Mouse (Mus musculus) G1E (cell line): ENCODE results near the gene Trp53tg5. TPM values are rescaled to one million over a fixed set of nuclear protein-coding genes. Genes with fewer than 3 reads are reported as not detected.

Experiments
- ATAC-seq: 2 replicates; pipeline ENCODE4 v1.8.0; 2016; ENCODE audit warnings: mild to moderate bottlenecking; ENCODE audit not compliant: insufficient number of reproducible peaks, poor library complexity, low FRiP score, severe bottlenecking; ENCODE audit errors: extremely low read depth
- DNase-seq: peaks from one replicate; pipeline ENCODE4 v3.0.0; 2012; ENCODE audit warnings: low spot score
- H3K27me3 ChIP-seq: 2 replicates; pipeline ENCODE4 v1.6.1; 2012; ENCODE audit warnings: mild to moderate bottlenecking, low read length, inconsistent platforms; ENCODE audit not compliant: insufficient read depth
- H3K36me3 ChIP-seq: replicated peaks from 2 replicates; pipeline ENCODE3; 2012; ENCODE audit warnings: mild to moderate bottlenecking, inconsistent platforms
- H3K4me1 ChIP-seq: 2 replicates; pipeline ENCODE4 v1.6.1; 2012; ENCODE audit warnings: low read depth, low read length, inconsistent platforms, mixed read lengths; ENCODE audit not compliant: insufficient read depth
- H3K4me3 ChIP-seq: 2 replicates; pipeline ENCODE4 v1.5.1; 2012; ENCODE audit warnings: low read depth, mild to moderate bottlenecking, inconsistent platforms, low read length, moderate library complexity, mixed read lengths
- H3K9me3 ChIP-seq: replicated peaks from 2 replicates; pipeline ENCODE4 v1.6.1; 2012; ENCODE audit warnings: inconsistent platforms
- CTCF ChIP-seq: IDR thresholded peaks from 2 replicates; pipeline ENCODE4 v1.5.1; 2012; ENCODE audit warnings: low read depth, low read length, inconsistent platforms, mixed read lengths
- GATA1 ChIP-seq: IDR thresholded peaks from 2 replicates; pipeline ENCODE4 v1.6.1; 2012; ENCODE audit warnings: borderline replicate concordance, low read length, inconsistent platforms, mixed read lengths
- GATA2 ChIP-seq: IDR thresholded peaks from 2 replicates; pipeline ENCODE4 v1.6.1; 2012; ENCODE audit warnings: low read depth, low read length, inconsistent platforms, borderline replicate concordance
- POLR2AphosphoS5 ChIP-seq: IDR thresholded peaks from 2 replicates; pipeline ENCODE4 v1.6.1; 2012; ENCODE audit warnings: low read depth, low read length, inconsistent platforms; ENCODE audit not compliant: insufficient replicate concordance
- TAL1 ChIP-seq: conservative IDR thresholded peaks from 2 replicates; pipeline ENCODE4 v1.6.1; 2012; ENCODE audit warnings: low read depth, low read length, inconsistent platforms, mixed read lengths
- polyA plus RNA-seq: library from polyadenylated mRNA; stranded (reverse); fragments of >175 nt; gene quantifications from 2 replicates; pipeline ENCODE4 v1.2.3, GENCODE M21; 2012
- total RNA-seq, 2 experiments: library from RNA; stranded (forward) in 1 of 2; stranded (reverse) in 1 of 2; fragments of 200-1000 nt in 1 of 2; fragments of >200 nt in 1 of 2; fragmentation: Nextera tagmentation in 1 of 2; gene quantifications; 2 replicates each; pipeline ENCODE4 v1.2.3; 2014 to 2017

The Trp53tg5 gene
- not detected in 2 replicates for total RNA-seq (2014; fragmentation: Nextera tagmentation)
- 0.29 TPM in 1 of 2 replicates, not detected in the other for total RNA-seq (2017)
- not detected in 2 replicates for polyA plus RNA-seq

DNA sequence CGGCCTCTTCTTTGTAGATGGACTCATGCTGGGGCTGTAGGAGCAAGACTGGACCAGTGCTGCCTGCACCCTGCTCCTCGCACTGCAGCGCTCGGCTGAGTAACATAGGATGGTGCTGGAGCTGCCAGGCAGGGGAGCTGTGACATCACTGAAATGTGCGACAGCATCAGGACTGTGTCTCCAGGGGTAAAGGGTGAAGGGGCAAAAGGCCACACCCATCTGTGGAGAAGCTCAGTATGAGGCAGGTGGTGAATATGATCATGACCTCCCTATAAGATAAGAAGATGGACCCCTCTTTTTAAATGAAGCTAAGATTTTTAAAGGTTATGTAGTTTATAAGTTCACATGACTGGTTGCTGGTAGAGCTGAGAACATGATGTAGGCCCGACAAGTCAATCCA is at the start of gene Trp53tg5:
Trp53tg5 (minus strand) TSS at position 101 of the 400 bp plus-strand sequence.
- TF ChIP-seq GATA2, result no peak
- TF ChIP-seq CTCF, result no peak
- TF ChIP-seq TAL1, result no peak
- no peak for TF ChIP-seq GATA1
- TF ChIP-seq POLR2AphosphoS5, result no peak
- Histone ChIP-seq H3K9me3 (no peaks in the 10 kb centered on the region), H3K36me3 (peaks cover 82% of the 10 kb centered on the region), H3K4me3 (no peak within 1 kb of the TSS), H3K27me3 (no peaks in the 10 kb centered on the region), H3K4me1 (peaks cover 24% of the 10 kb centered on the region)
- no peak for DNase-seq
- no peak for ATAC-seq

DNA sequence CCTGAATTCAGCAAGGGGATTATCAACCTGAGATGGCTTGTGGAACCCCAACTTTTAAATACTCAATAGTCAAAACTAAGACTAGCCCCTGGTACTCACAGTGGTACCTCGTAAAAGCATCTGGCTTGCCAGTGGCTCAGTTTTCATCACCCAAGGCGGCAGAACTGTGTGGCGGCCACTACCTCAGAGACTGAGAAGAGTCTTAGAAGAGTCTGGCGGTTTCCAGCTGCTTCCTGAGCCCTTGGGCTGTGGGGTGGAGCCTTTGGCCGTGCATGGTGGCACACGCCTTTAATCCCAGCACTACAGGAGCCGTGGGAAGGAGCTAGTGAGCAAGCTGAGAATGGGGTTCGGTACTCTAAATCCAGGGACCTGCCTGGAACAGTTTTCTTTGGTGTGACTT is 48.8 kb upstream of the Trp53tg5 start:
- no peak overlapping the region for H3K4me3 ChIP-seq
- TF ChIP-seq CTCF, result no peak
- no peak for TF ChIP-seq GATA1
- TF ChIP-seq GATA2, result no peak
- no peak for TF ChIP-seq TAL1
- no peak for TF ChIP-seq POLR2AphosphoS5

DNA sequence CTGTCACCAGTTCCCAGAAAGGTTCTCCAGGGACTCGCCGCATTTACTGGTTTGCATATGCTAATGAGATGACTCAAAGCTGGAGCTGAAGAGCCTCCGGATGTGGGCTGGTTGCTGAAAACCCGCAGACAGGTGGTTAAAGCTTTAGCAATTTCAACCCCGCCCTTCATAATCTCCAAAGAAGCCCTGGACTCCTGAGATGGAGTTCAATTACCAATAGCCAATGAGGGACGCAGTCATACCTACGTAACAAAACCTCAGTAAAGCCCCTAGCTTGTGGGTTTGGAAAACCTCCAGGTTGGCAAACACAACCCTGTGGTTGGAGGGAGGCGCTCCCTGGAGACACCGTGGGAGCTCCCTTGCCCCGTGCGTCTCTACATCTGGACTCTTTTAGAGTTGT is 48.3 kb upstream of the Trp53tg5 start:
- DNase-seq (peak; percentile 12), ATAC-seq (no peak)
- Histone ChIP-seq H3K4me1 (no peaks in the 10 kb centered on the region; the same call in 1 of the 2 replicates), H3K4me3 (no peak overlapping the region), H3K36me3 (no peaks in the 10 kb centered on the region), H3K27me3 (peaks cover 22% of the 10 kb centered on the region), H3K9me3 (peaks cover 6% of the 10 kb centered on the region)
- TF ChIP-seq CTCF (no peak), GATA2 (no peak)

More for the DNA sequence above, 48.8 kb upstream of the Trp53tg5 start:
- Histone ChIP-seq H3K36me3 (no peaks in the 10 kb centered on the region), H3K9me3 (peaks cover 7% of the 10 kb centered on the region), H3K27me3 (peaks cover 22% of the 10 kb centered on the region), H3K4me1 (no peaks in the 10 kb centered on the region; the same call in 1 of the 2 replicates)
- ATAC-seq (no peak), DNase-seq (no peak)

DNA sequence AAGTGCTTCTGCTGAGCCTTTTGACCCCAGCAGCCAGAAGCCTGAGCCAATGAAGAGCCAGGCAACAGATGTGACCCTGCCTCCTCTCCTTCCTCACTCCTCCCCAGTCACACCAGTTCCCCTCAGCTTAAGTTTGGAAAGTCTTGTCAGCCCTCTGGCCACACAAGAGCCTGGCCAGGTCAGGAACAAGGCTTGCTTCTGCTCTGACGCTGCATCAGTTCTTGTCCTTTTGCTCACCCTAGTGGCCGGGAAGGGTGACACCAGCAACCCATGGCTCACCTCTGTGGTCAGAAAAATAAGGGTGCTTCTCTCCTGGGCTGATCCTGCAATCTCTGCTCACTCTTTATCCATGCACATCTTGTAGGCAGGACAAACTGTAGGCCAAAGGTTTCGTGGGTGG is 47.3 kb upstream of the Trp53tg5 start:
- Histone ChIP-seq H3K36me3 (no peaks in the 10 kb centered on the region), H3K4me1 (peaks cover 5% of the 10 kb centered on the region; the same call in 1 of the 2 replicates), H3K9me3 (no peaks in the 10 kb centered on the region; the same call in 1 of the 2 replicates), H3K27me3 (peaks cover 27% of the 10 kb centered on the region), H3K4me3 (no peak overlapping the region)
- DNase-seq (peak; percentile 55), ATAC-seq (peak; percentile 59; the same call in 1 of the 2 replicates)
- peak; percentile 4; the same call in 1 of the 2 replicates for TF ChIP-seq CTCF
- no peak for TF ChIP-seq POLR2AphosphoS5

DNA sequence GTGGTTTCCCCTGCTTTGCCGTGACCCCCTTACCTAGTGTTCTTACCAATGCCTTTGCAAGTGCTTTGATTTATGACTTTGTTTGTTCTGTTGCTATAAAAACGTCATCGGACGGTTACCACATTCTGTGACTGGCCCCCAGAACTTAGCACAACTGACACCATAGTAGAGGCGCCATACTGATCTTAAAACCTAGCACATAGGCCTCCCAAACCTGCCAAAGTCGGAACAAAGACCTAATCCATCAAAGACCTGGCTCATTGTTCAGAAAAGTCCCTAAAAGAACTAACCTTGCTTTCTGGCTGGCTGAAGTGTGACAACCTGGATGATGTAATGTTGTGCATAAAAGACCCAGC is 45.6 kb upstream of the Trp53tg5 start:
- H3K9me3 ChIP-seq, result no peaks in the 10 kb centered on the region; the same call in 1 of the 2 replicates
- H3K36me3 ChIP-seq, result no peaks in the 10 kb centered on the region
- TF ChIP-seq TAL1 (no peak), POLR2AphosphoS5 (no peak), GATA2 (no peak), GATA1 (no peak), CTCF (no peak)
- ATAC-seq (no peak), DNase-seq (no peak)
- H3K4me3 ChIP-seq, result no peak overlapping the region
- H3K27me3 ChIP-seq, result peaks cover 31% of the 10 kb centered on the region
- H3K4me1 ChIP-seq, result peaks cover 5% of the 10 kb centered on the region; the same call in 1 of the 2 replicates

DNA sequence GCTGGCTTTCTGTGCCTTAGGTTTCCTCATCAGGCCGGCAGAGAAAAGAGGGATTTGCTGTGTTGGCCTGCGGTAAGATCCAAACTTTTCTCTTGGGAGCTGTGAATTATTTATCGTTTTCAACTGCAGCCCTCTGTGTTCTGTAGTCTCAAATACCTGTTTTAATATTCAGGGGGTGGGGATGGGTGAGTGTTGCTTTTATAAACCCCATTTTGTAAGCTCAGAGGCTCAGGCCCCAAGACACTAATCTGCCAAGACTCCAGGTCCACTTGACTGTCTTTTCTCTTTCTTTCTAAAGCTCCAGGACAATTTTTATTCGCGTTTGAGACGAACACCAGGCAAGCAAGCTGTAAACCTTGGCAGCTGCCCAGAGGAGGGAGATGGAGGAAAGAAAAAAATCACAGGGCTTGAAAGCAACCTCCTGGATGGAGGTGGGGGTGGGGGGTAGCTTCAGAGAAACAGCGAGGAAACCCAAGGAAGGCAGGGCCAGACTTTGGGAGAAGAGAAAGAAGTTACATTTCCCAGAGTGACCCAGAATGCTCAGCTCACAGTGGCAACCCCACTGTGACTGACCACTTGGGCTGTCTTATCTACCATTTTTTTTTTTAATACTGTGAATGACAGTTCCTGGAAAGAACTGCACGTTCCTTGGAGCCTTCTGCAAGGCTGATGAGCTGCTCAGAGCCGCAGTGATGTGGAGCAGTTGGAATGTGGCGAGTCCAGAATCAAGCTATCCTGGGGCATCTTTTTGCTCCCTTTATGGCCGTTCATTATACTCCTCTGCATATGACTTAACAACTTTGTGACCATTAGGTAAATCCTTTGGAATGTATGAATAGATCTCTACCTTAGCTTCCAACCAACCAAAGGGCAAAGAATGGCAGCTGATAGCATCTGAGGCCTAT is 45.0 kb upstream of the Trp53tg5 start:
- TF ChIP-seq POLR2AphosphoS5 (no peak), TAL1 (no peak), GATA2 (no peak), GATA1 (no peak), CTCF (no peak)
- peaks cover 34% of the 10 kb centered on the region for H3K27me3 ChIP-seq
- ATAC-seq, result no peak

More for the DNA sequence above, 45.0 kb upstream of the Trp53tg5 start:
- Histone ChIP-seq H3K4me3 (no peak overlapping the region), H3K9me3 (no peaks in the 10 kb centered on the region; the same call in 1 of the 2 replicates), H3K4me1 (peaks cover 5% of the 10 kb centered on the region; the same call in 1 of the 2 replicates), H3K36me3 (no peaks in the 10 kb centered on the region)
- DNase-seq, result no peak
